8 mouse cellular contexts compared by ENCODE assay signal in genomic region chr4:154634470-154635240, GRCm38 (mm10). TPM values are rescaled to one million over a fixed set of nuclear protein-coding genes. Genes with fewer than 3 reads are reported as not detected.
A peak's percentile ranks its signal among the peaks of the same experiment; 100 is the strongest.
DNase-seq lines count a peak whose midpoint lies in the region; ATAC-seq and TF ChIP-seq lines count a peak whose summit lies in the region.

No protein-coding gene starts in this region.

- H3K9ac ChIP-seq in embryonic facial prominence, embryonic 13.5 days, result peak overlapping the region; percentile 92
- peak overlapping the region; percentile 44; the same call in 1 of the 2 replicates for H3K9ac ChIP-seq in hindbrain, embryonic 15.5 days

- H3K9me3 ChIP-seq in erythroblast, embryonic 14.5 days (ENCODE audit: control insufficient read depth, low read length), result peaks cover 2% of the 10 kb centered on the region; the same call in 1 of the 2 replicates
- no peaks in the 10 kb centered on the region for H3K9me3 ChIP-seq in embryonic facial prominence, embryonic 13.5 days
- H3K9me3 ChIP-seq in hindbrain, embryonic 15.5 days, result no peaks in the 10 kb centered on the region

- ATAC-seq in erythroblast, adult 5-6 weeks (replicated peaks; ENCODE audit: low FRiP score, poor library complexity, severe bottlenecking), result no peak
- no peak for ATAC-seq in embryonic facial prominence, embryonic 13.5 days (ENCODE audit: insufficient number of reproducible peaks, insufficient read depth, low FRiP score, low TSS enrichment, low read depth)
- ATAC-seq in hindbrain, embryonic 15.5 days (ENCODE audit: low FRiP score, low read depth), result no peak

- TF ChIP-seq CTCF in thymus, adult 2 months (IDR thresholded peaks at IDR 0.05; ENCODE audit: borderline replicate concordance, control insufficient read depth, extremely low read depth, insufficient read depth, low read length, poor library complexity), result no peak

- peak; percentile 36 to 51 for DNase-seq in lung, postnatal 4 days
- no peak for DNase-seq in thymus, adult 2 months
- DNase-seq in thymus, adult 18-20 months, result no peak
- DNase-seq in frontal cortex, adult 2 months (ENCODE audit: extremely low spot score in 1 of 2, low spot score in 1 of 2), result no peak

- peak overlapping the region; percentile 83 for H3K4me2 ChIP-seq in embryonic facial prominence, embryonic 13.5 days
- H3K4me2 ChIP-seq in hindbrain, embryonic 15.5 days, result peak overlapping the region; percentile 60

- H3K4me1 ChIP-seq in erythroblast, embryonic 14.5 days (ENCODE audit: control insufficient read depth), result no peaks in the 10 kb centered on the region
- peaks cover 52% of the 10 kb centered on the region for H3K4me1 ChIP-seq in embryonic facial prominence, embryonic 13.5 days
- peaks cover 32% of the 10 kb centered on the region for H3K4me1 ChIP-seq in hindbrain, embryonic 15.5 days (replicated peaks)
- 0 out of 2 replicates have a peak, but pooled peaks cover 5% of the 10 kb centered on the region for H3K4me1 ChIP-seq in thymus, adult 2 months (replicated peaks; ENCODE audit: control insufficient read depth, insufficient read depth, low read length)

- no peak for TF ChIP-seq POLR2A in thymus, adult 2 months (IDR thresholded peaks at IDR 0.05; ENCODE audit: control insufficient read depth, extremely low read depth, insufficient read depth, low read length, poor library complexity)

- peak overlapping the region; percentile 50 for H3K4me3 ChIP-seq in erythroblast, embryonic 14.5 days (replicated peaks)
- H3K4me3 ChIP-seq in embryonic facial prominence, embryonic 13.5 days, result peak overlapping the region; percentile 75
- H3K4me3 ChIP-seq in hindbrain, embryonic 15.5 days, result peak overlapping the region; percentile 42
- no peak overlapping the region for H3K4me3 ChIP-seq in thymus, adult 2 months (ENCODE audit: control insufficient read depth, insufficient read depth, low read length)

- H3K27ac ChIP-seq in embryonic facial prominence, embryonic 13.5 days, result peak overlapping the region; percentile 98
- peak overlapping the region; percentile 79; the same call in 1 of the 2 replicates for H3K27ac ChIP-seq in hindbrain, embryonic 15.5 days (replicated peaks)
- H3K27ac ChIP-seq in thymus, adult 2 months (ENCODE audit: control insufficient read depth, insufficient read depth, low read length), result no peak overlapping the region

- 10% methylated on average over 44 of the region's 44 CpGs for WGBS in embryonic facial prominence, embryonic 13.5 days
- WGBS in hindbrain, embryonic 15.5 days, result 9% methylated on average over 44 of the region's 44 CpGs
- WGBS in thymus, adult 2 months, result 25% methylated on average over 44 of the region's 44 CpGs

- H3K27me3 ChIP-seq in erythroblast, embryonic 14.5 days (ENCODE audit: control insufficient read depth), result peaks cover 90% of the 10 kb centered on the region
- peaks cover 75% of the 10 kb centered on the region for H3K27me3 ChIP-seq in embryonic facial prominence, embryonic 13.5 days
- H3K27me3 ChIP-seq in hindbrain, embryonic 15.5 days, result peaks cover 72% of the 10 kb centered on the region
- H3K27me3 ChIP-seq in thymus, adult 2 months (ENCODE audit: control insufficient read depth, insufficient read depth, low read length), result peaks cover 28% of the 10 kb centered on the region

- H3K36me3 ChIP-seq in erythroblast, embryonic 14.5 days (ENCODE audit: control insufficient read depth), result no peaks in the 10 kb centered on the region
- no peaks in the 10 kb centered on the region for H3K36me3 ChIP-seq in embryonic facial prominence, embryonic 13.5 days
- H3K36me3 ChIP-seq in hindbrain, embryonic 15.5 days, result no peaks in the 10 kb centered on the region
- H3K36me3 ChIP-seq in thymus, adult 2 months (ENCODE audit: control insufficient read depth, insufficient read depth, low read length), result no peaks in the 10 kb centered on the region

RNA-seq across cellular contexts. Expression of gene Prdm16, which starts 2.0 kb away (rescaled TPM):
- 0.03 and 0.12 TPM in 2 replicates for polyA plus RNA-seq in erythroblast, embryonic 14.5 days (2012)
- total RNA-seq in erythroblast, adult 5-6 weeks (2015; ENCODE audit: low replicate concordance), result 2.1 TPM in 1 of 2 replicates, not detected in the other
- 1.7 and 3.0 TPM in 2 replicates for total RNA-seq in erythroblast, adult 5-6 weeks (2017; ENCODE audit: low replicate concordance)
- 39.0 and 46.0 TPM in 2 replicates for polyA plus RNA-seq in embryonic facial prominence, embryonic 13.5 days (2015; fragmentation: Nextera tagmentation; extraction: Ambion mirVana)
- 14.0 and 16.2 TPM in 2 replicates for polyA plus RNA-seq in hindbrain, embryonic 15.5 days (2015; fragmentation: Nextera tagmentation; extraction: Ambion mirVana)
- polyA plus RNA-seq in thymus, adult 2 months (2012; rRNA removed), result 4.5 and 7.7 TPM in 2 replicates
- 5.0 and 5.4 TPM in 2 replicates for polyA plus RNA-seq in frontal cortex, adult 2 months (2012; rRNA removed)

RNA-seq across cellular contexts. Expression of gene Actrt2, which starts 33.0 kb away (rescaled TPM):
- not detected in 2 replicates for polyA plus RNA-seq in erythroblast, embryonic 14.5 days (2012)
- total RNA-seq in erythroblast, adult 5-6 weeks (2015; ENCODE audit: low replicate concordance), result not detected in 2 replicates
- not detected in 2 replicates for total RNA-seq in erythroblast, adult 5-6 weeks (2017; ENCODE audit: low replicate concordance)
- not detected in 2 replicates for polyA plus RNA-seq in embryonic facial prominence, embryonic 13.5 days (2015; fragmentation: Nextera tagmentation; extraction: Ambion mirVana)
- polyA plus RNA-seq in hindbrain, embryonic 15.5 days (2015; fragmentation: Nextera tagmentation; extraction: Ambion mirVana), result not detected in 2 replicates
- polyA plus RNA-seq in thymus, adult 2 months (2012; rRNA removed), result 0.13 TPM in 1 of 2 replicates, not detected in the other
- polyA plus RNA-seq in frontal cortex, adult 2 months (2012; rRNA removed), result not detected in 2 replicates

Comparison
In these comparisons a context has a peak if more than half of its experiments do, and no peak if none do; other contexts are left out.
1. DNase-seq: peak in lung, postnatal 4 days (2 of 2); none in thymus, adult 2 months (single experiment), thymus, adult 18-20 months (0 of 2) and frontal cortex, adult 2 months (0 of 2).